Mouse (Mus musculus) cerebellum, adult 18-20 months (tissue): ENCODE results near the gene Kif4.
A peak's percentile ranks its signal among the peaks of the same experiment; 100 is the strongest.

ENCODE experiments used
- DNase-seq, 2 experiments: peaks; one replicate each; pipeline ENCODE4 v3.0.0; 2021

Gene Kif4

GRCm38 (mm10) chrX:100734359-100734758 lies 108.8 kb downstream of the Kif4 start:
- no peak for DNase-seq

GRCm38 (mm10) chrX:100738918-100739317 lies 113.4 kb downstream of the Kif4 start:
- DNase-seq: peak; percentile 66 to 77

- DNase-seq: peak; percentile 14 to 23
Observed at GRCm38 (mm10) chrX:100739443-100739842, 113.9 kb downstream of the Kif4 start.

- DNase-seq: no peak
Observed at GRCm38 (mm10) chrX:100740785-100741184, 115.2 kb downstream of the Kif4 start.

GRCm38 (mm10) chrX:100741940-100742339 lies 116.4 kb downstream of the Kif4 start:
- DNase-seq: peak; percentile 48 to 68

- DNase-seq: peak in 1 of 2 experiments; percentile 30
Observed at GRCm38 (mm10) chrX:100765855-100766254, 140.3 kb downstream of the Kif4 start.

- peak; percentile 70 to 80 for DNase-seq
Observed at GRCm38 (mm10) chrX:100767181-100767884, 141.8 kb downstream of the Kif4 start, which contains the start of gene Dlg3. Gene Dlg3 (plus strand): TSS chrX:100767722.

GRCm38 (mm10) chrX:100767885-100768626 lies 142.5 kb downstream of the Kif4 start:
- DNase-seq: no peak

GRCm38 (mm10) chrX:100769281-100769680 lies 143.7 kb downstream of the Kif4 start:
- DNase-seq: peak in 1 of 2 experiments; percentile 34

- DNase-seq: peak; percentile 51 to 52
Observed at GRCm38 (mm10) chrX:100774341-100774811, 148.8 kb downstream of the Kif4 start.

GRCm38 (mm10) chrX:100775405-100775804 lies 149.9 kb downstream of the Kif4 start:
- DNase-seq: no peak

- DNase-seq: peak; percentile 66 to 68
Observed at GRCm38 (mm10) chrX:100776494-100776893, 151.0 kb downstream of the Kif4 start.
